Mouse (Mus musculus): ENCODE data around the gene Ppie. TPM values are rescaled to one million over a fixed set of nuclear protein-coding genes. Genes with fewer than 3 reads are reported as not detected.

The Ppie gene
- total and polyA plus RNA-seq, 3 experiments, result 97.9 to 100 TPM; not detected in 1

DNA sequence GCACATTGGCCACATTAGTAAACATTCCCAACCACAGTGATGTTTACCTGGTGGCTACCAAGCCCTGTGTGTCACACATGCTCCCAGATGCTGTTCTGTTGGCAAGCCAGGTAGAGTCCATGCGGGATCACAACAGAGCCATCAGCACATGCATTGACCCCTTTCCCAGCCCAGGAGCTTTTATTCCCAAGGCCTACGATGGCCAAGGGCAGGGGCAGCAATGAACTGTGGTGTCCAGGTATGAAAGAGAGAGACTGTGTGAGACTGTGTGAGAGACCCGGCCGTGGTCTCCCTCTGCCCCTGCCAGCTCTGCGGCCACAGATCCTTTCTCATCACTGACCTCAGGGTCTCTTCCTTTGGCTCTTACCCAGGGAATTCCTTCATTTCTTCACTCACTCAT is 31.7 kb downstream of the Ppie start:
- H3K36me3 ChIP-seq (ENCODE audit: control insufficient read depth in 1 of 2, insufficient read depth in 2 of 2, low read length in 2 of 2), result no peaks in the 10 kb centered on the region
- H3K27me3 ChIP-seq (ENCODE audit: control insufficient read depth in 1 of 2, insufficient read depth in 2 of 2, low read length in 2 of 2), result no peaks in the 10 kb centered on the region
- no peaks in the 10 kb centered on the region for H3K9me3 ChIP-seq (replicated peaks; ENCODE audit: insufficient read depth, low read length)
- H3K27ac ChIP-seq (ENCODE audit: control insufficient read depth, low read depth, low read length), result no peak overlapping the region
- H3K4me3 ChIP-seq (ENCODE audit: control insufficient read depth in 1 of 2, insufficient read depth in 1 of 2, low read depth in 2 of 2, low read length in 2 of 2), result no peak overlapping the region
- TF ChIP-seq RCOR1 (IDR thresholded peaks at IDR 0.05; ENCODE audit: low read depth, low read length), result no peak
- TF ChIP-seq CTCF (IDR thresholded peaks at IDR 0.05 in 2 of 3, conservative IDR thresholded peaks at IDR 0.05 in 1 of 3; ENCODE audit: control insufficient read depth in 1 of 3, insufficient read depth in 1 of 3, low read depth in 2 of 3, low read length in 3 of 3, poor library complexity in 1 of 3, severe bottlenecking in 1 of 3), result no peak
- no peak for TF ChIP-seq SIN3A (IDR thresholded peaks at IDR 0.05; ENCODE audit: low read length)
- no peak for TF ChIP-seq NELFE (IDR thresholded peaks at IDR 0.05; ENCODE audit: low read depth, low read length)
- TF ChIP-seq GATA1 (IDR thresholded peaks at IDR 0.05; ENCODE audit: low read depth, low read length), result no peak
- no peak for TF ChIP-seq CHD1 (IDR thresholded peaks at IDR 0.05; ENCODE audit: low read depth, low read length)
- no peak for TF ChIP-seq USF2 (IDR thresholded peaks at IDR 0.05; ENCODE audit: borderline replicate concordance in 1 of 2, insufficient read depth in 1 of 2, low read depth in 1 of 2, low read length in 2 of 2)
- TF ChIP-seq TCF12 (IDR thresholded peaks at IDR 0.05; ENCODE audit: low read depth, low read length), result no peak
- TF ChIP-seq MAFK (IDR thresholded peaks at IDR 0.05; ENCODE audit: borderline replicate concordance, low read depth, low read length), result no peak
- no peak for TF ChIP-seq UBTF (IDR thresholded peaks at IDR 0.05; ENCODE audit: borderline replicate concordance, insufficient read depth, low read depth, low read length)
- no peak for TF ChIP-seq MAX (IDR thresholded peaks at IDR 0.05; ENCODE audit: low read length)
- no peak for TF ChIP-seq ZKSCAN1 (IDR thresholded peaks at IDR 0.05; ENCODE audit: low read depth, low read length)
- no peak for TF ChIP-seq POLR2AphosphoS5 (IDR thresholded peaks at IDR 0.05; ENCODE audit: borderline replicate concordance, low read depth, low read length)
- no peak for TF ChIP-seq TBP (IDR thresholded peaks at IDR 0.05; ENCODE audit: low read depth, low read length)
- no peak for TF ChIP-seq MXI1 (IDR thresholded peaks at IDR 0.05; ENCODE audit: low read depth, low read length)
- TF ChIP-seq TAL1 (IDR thresholded peaks at IDR 0.05; ENCODE audit: low read length), result no peak
- TF ChIP-seq MEF2A (IDR thresholded peaks at IDR 0.05; ENCODE audit: extremely low read depth, insufficient replicate concordance, low read depth, low read length, poor library complexity, severe bottlenecking), result no peak
- TF ChIP-seq ZC3H11A (IDR thresholded peaks at IDR 0.05; ENCODE audit: low read depth, low read length), result no peak
- TF ChIP-seq MYB (IDR thresholded peaks at IDR 0.05; ENCODE audit: low read depth, low read length), result no peak
- no peak for TF ChIP-seq MAZ (IDR thresholded peaks at IDR 0.05; ENCODE audit: low read depth, low read length)
- DNase-seq (ENCODE audit: low read depth, low spot score), result no peak
- no peaks in the 10 kb centered on the region for H3K4me1 ChIP-seq (ENCODE audit: control insufficient read depth in 1 of 2, insufficient read depth in 2 of 2, low read length in 2 of 2)
- no peak overlapping the region for H3K9ac ChIP-seq (ENCODE audit: control insufficient read depth, low read depth, low read length, poor library complexity, severe bottlenecking)
- H3K79me2 ChIP-seq (ENCODE audit: control insufficient read depth, insufficient read depth, low read length, poor library complexity), result no peaks in the 10 kb centered on the region

DNA sequence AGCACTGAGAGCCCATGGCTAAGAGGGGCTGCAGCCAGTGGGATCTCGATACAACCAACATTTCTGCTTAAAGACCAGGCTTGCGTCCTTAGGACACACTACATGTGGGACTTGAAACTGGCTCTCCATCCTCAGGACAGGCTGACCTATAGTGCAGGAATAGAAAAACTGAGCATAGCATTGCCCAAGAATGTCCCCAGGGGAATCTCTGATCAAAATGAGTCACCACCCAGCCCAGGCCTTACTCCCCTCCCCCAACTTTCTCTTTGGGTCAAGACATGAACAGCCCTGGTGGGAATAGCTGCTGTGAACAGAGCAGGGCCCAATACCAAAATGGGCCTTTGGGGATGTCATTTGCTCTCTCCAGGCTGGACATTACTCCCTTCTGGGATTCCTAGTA is 32.9 kb downstream of the Ppie start:
- Histone ChIP-seq H3K9me3 (replicated peaks; ENCODE audit: insufficient read depth, low read length) (no peaks in the 10 kb centered on the region), H3K27ac (ENCODE audit: control insufficient read depth, low read depth, low read length) (no peak overlapping the region), H3K4me1 (ENCODE audit: control insufficient read depth in 1 of 2, insufficient read depth in 2 of 2, low read length in 2 of 2) (no peaks in the 10 kb centered on the region), H3K79me2 (ENCODE audit: control insufficient read depth, insufficient read depth, low read length, poor library complexity) (no peaks in the 10 kb centered on the region), H3K9ac (ENCODE audit: control insufficient read depth, low read depth, low read length, poor library complexity, severe bottlenecking) (no peak overlapping the region), H3K27me3 (ENCODE audit: control insufficient read depth in 1 of 2, insufficient read depth in 2 of 2, low read length in 2 of 2) (no peaks in the 10 kb centered on the region), H3K4me3 (ENCODE audit: control insufficient read depth in 1 of 2, insufficient read depth in 1 of 2, low read depth in 2 of 2, low read length in 2 of 2) (no peak overlapping the region), H3K36me3 (ENCODE audit: control insufficient read depth in 1 of 2, insufficient read depth in 2 of 2, low read length in 2 of 2) (no peaks in the 10 kb centered on the region)
- DNase-seq (ENCODE audit: low read depth, low spot score), result no peak
- no peak for TF ChIP-seq TBP (IDR thresholded peaks at IDR 0.05; ENCODE audit: low read depth, low read length)
- no peak for TF ChIP-seq ZNF384 (IDR thresholded peaks at IDR 0.05; ENCODE audit: low read depth, low read length)
- TF ChIP-seq MYB (IDR thresholded peaks at IDR 0.05; ENCODE audit: low read depth, low read length), result no peak
- no peak for TF ChIP-seq RCOR1 (IDR thresholded peaks at IDR 0.05; ENCODE audit: low read depth, low read length)
- no peak for TF ChIP-seq MAX (IDR thresholded peaks at IDR 0.05; ENCODE audit: low read length)
- no peak for TF ChIP-seq POLR2A (IDR thresholded peaks at IDR 0.05; ENCODE audit: control insufficient read depth in 1 of 2, insufficient read depth in 1 of 2, low read depth in 1 of 2, low read length in 2 of 2, poor library complexity in 1 of 2)
- no peak for TF ChIP-seq CHD1 (IDR thresholded peaks at IDR 0.05; ENCODE audit: low read depth, low read length)
- no peak for TF ChIP-seq HCFC1 (IDR thresholded peaks at IDR 0.05; ENCODE audit: low read depth, low read length)
- TF ChIP-seq TCF12 (IDR thresholded peaks at IDR 0.05; ENCODE audit: low read depth, low read length), result no peak
- TF ChIP-seq MEF2A (IDR thresholded peaks at IDR 0.05; ENCODE audit: extremely low read depth, insufficient replicate concordance, low read depth, low read length, poor library complexity, severe bottlenecking), result no peak
- TF ChIP-seq ZMIZ1 (IDR thresholded peaks at IDR 0.05; ENCODE audit: low read depth, low read length), result no peak
- no peak for TF ChIP-seq MYC (IDR thresholded peaks at IDR 0.05; ENCODE audit: low read depth, low read length)
- no peak for TF ChIP-seq ELF1 (IDR thresholded peaks at IDR 0.05; ENCODE audit: low read depth, low read length)
- no peak for TF ChIP-seq MXI1 (IDR thresholded peaks at IDR 0.05; ENCODE audit: low read depth, low read length)
- TF ChIP-seq BHLHE40 (IDR thresholded peaks at IDR 0.05; ENCODE audit: borderline replicate concordance, low read depth, low read length), result no peak
